ENCODE assay signal across 15 mouse cellular contexts in the genomic region with DNA sequence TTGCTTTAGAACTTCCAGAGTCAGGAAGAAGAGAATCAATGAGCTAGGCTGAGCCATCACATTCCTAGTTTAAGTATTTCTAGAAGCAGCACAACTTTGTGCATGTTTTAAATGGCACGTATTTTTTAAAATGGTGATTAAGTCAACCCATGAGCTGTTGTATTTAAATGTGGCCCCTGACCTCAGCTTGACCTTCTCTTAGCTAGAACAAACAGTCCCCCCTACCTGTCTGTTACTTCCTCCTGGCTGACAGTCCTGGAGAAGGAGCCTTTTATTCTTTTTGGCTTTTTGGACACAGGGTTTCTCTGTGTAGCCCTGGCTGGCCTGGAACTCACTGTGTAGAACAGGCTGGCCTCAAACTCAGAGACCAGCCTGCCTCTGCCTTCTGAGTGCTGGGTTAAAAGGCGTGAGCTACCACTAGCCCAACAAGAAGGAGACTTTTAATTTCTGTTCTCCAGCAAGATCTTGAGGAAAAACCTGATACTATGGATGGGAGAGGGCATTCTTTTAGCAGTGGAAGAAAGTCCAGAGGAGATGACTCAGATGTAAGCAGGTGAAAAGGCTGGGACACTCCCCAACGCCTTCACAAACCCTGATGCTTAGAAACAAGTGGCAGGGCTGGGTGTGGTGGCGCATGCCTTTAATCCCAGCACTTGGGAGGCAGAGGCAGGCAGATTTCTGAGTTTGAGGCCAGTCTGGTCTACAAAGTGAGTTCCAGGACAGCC.
"Had no signal": no experiment of that assay in that cellular context is flagged by ENCODE, and none has a peak within 500 bp of the region (broad histone marks: within the 10 kb centered on the region; RNA-seq: fewer than 3 reads in every experiment).

No protein-coding gene starts in this region.

- H3K4me1 ChIP-seq: midbrain, embryonic 12.5 days; midbrain, embryonic 15.5 days; neural tube, embryonic 12.5 days; neural tube, embryonic 15.5 days had no signal

- ATAC-seq: lung, postnatal 0 days; midbrain, embryonic 15.5 days had no signal

- H3K27me3 ChIP-seq: midbrain, embryonic 12.5 days; midbrain, embryonic 15.5 days; neural tube, embryonic 12.5 days; neural tube, embryonic 15.5 days had no signal

- DNase-seq: kidney, adult 18-20 months; kidney, postnatal 25 days; layer of hippocampus, adult 9-11 months; lung, embryonic 14.5 days; right cerebral cortex, postnatal 25 days; thymus, adult 18-20 months; thymus, postnatal 36 days had no signal

- H3K27ac ChIP-seq: kidney, postnatal 0 days; layer of hippocampus, adult 2 months; macrophage; midbrain, embryonic 12.5 days; midbrain, embryonic 15.5 days; neural tube, embryonic 12.5 days; neural tube, embryonic 15.5 days had no signal

- H3K4me3 ChIP-seq: layer of hippocampus, adult 2 months; midbrain, embryonic 12.5 days; midbrain, embryonic 15.5 days; neural tube, embryonic 12.5 days; neural tube, embryonic 15.5 days had no signal

- H3K36me3 ChIP-seq: midbrain, embryonic 12.5 days; midbrain, embryonic 15.5 days; neural tube, embryonic 12.5 days; neural tube, embryonic 15.5 days had no signal
